Mouse (Mus musculus): Measurements from ENCODE around the gene Plekhm3. TPM values are rescaled to one million over a fixed set of nuclear protein-coding genes. Genes with fewer than 3 reads are reported as not detected.

Plekhm3 gene
- polyA plus RNA-seq, 1 experiment from 2014 or later = 5.0 TPM

- Histone ChIP-seq H3K9ac (ENCODE audit: low read length) (no peak overlapping the region), H3K27me3 (ENCODE audit: control insufficient read depth, insufficient read depth, low read length) (no peaks in the 10 kb centered on the region), H3K4me1 (ENCODE audit: control insufficient read depth, insufficient read depth, low read length) (no peaks in the 10 kb centered on the region), H3K27ac (ENCODE audit: low read length) (no peak overlapping the region), H3K4me2 (ENCODE audit: low read depth, low read length) (no peak overlapping the region), H3K9me3 (replicated peaks; ENCODE audit: control insufficient read depth, low read length) (no peaks in the 10 kb centered on the region; the same call in 1 of the 2 replicates), H3K36me3 (ENCODE audit: control insufficient read depth, insufficient read depth, low read length) (no peaks in the 10 kb centered on the region), H3K4me3 (replicated peaks; ENCODE audit: low read length) (no peak overlapping the region)
- 80% methylated on average over 7 of the region's 7 CpGs for WGBS
- no peak for ATAC-seq (ENCODE audit: insufficient read depth, low FRiP score)
Measured at GRCm38 (mm10) chr1:64938907-64939306, 17.7 kb downstream of the Plekhm3 start.

GRCm38 (mm10) chr1:64937692-64938091, 18.9 kb downstream of the Plekhm3 start:
- no peak for ATAC-seq (ENCODE audit: insufficient read depth, low FRiP score)

GRCm38 (mm10) chr1:64932921-64933320, 23.7 kb downstream of the Plekhm3 start:
- WGBS = 90% methylated on average over 1 of the region's 1 CpGs
- no peaks in the 10 kb centered on the region for H3K27me3 ChIP-seq (ENCODE audit: control insufficient read depth, insufficient read depth, low read length)
- no peaks in the 10 kb centered on the region for H3K9me3 ChIP-seq (replicated peaks; ENCODE audit: control insufficient read depth, low read length)
- H3K4me2 ChIP-seq (ENCODE audit: low read depth, low read length) = no peak overlapping the region
- no peak overlapping the region for H3K27ac ChIP-seq (ENCODE audit: low read length)
- H3K36me3 ChIP-seq (ENCODE audit: control insufficient read depth, insufficient read depth, low read length) = no peaks in the 10 kb centered on the region
- no peaks in the 10 kb centered on the region for H3K4me1 ChIP-seq (ENCODE audit: control insufficient read depth, insufficient read depth, low read length)
- no peak for ATAC-seq (ENCODE audit: insufficient read depth, low FRiP score)
- H3K4me3 ChIP-seq (replicated peaks; ENCODE audit: low read length) = no peak overlapping the region
- H3K9ac ChIP-seq (ENCODE audit: low read length) = no peak overlapping the region

More at GRCm38 (mm10) chr1:64937692-64938091, 18.9 kb downstream of the Plekhm3 start:
- H3K27me3 ChIP-seq (ENCODE audit: control insufficient read depth, insufficient read depth, low read length) = no peaks in the 10 kb centered on the region
- H3K4me1 ChIP-seq (ENCODE audit: control insufficient read depth, insufficient read depth, low read length) = no peaks in the 10 kb centered on the region
- H3K9ac ChIP-seq (ENCODE audit: low read length) = no peak overlapping the region
- no peaks in the 10 kb centered on the region for H3K36me3 ChIP-seq (ENCODE audit: control insufficient read depth, insufficient read depth, low read length)
- H3K4me3 ChIP-seq (replicated peaks; ENCODE audit: low read length) = no peak overlapping the region
- WGBS = 90% methylated on average over 10 of the region's 10 CpGs
- H3K9me3 ChIP-seq (replicated peaks; ENCODE audit: control insufficient read depth, low read length) = no peaks in the 10 kb centered on the region
- H3K27ac ChIP-seq (ENCODE audit: low read length) = no peak overlapping the region
- no peak overlapping the region for H3K4me2 ChIP-seq (ENCODE audit: low read depth, low read length)

GRCm38 (mm10) chr1:64930124-64930523, 26.5 kb downstream of the Plekhm3 start:
- Histone ChIP-seq H3K27me3 (ENCODE audit: control insufficient read depth, insufficient read depth, low read length) (no peaks in the 10 kb centered on the region), H3K36me3 (ENCODE audit: control insufficient read depth, insufficient read depth, low read length) (no peaks in the 10 kb centered on the region), H3K4me2 (ENCODE audit: low read depth, low read length) (no peak overlapping the region), H3K4me1 (ENCODE audit: control insufficient read depth, insufficient read depth, low read length) (no peaks in the 10 kb centered on the region), H3K9ac (ENCODE audit: low read length) (no peak overlapping the region), H3K4me3 (replicated peaks; ENCODE audit: low read length) (no peak overlapping the region), H3K27ac (ENCODE audit: low read length) (no peak overlapping the region), H3K9me3 (replicated peaks; ENCODE audit: control insufficient read depth, low read length) (no peaks in the 10 kb centered on the region)
- ATAC-seq (ENCODE audit: insufficient read depth, low FRiP score) = no peak
- 53% methylated on average over 6 of the region's 6 CpGs for WGBS

- ATAC-seq (ENCODE audit: insufficient read depth, low FRiP score) = no peak
- Histone ChIP-seq H3K27me3 (ENCODE audit: control insufficient read depth, insufficient read depth, low read length) (no peaks in the 10 kb centered on the region), H3K9ac (ENCODE audit: low read length) (no peak overlapping the region), H3K36me3 (ENCODE audit: control insufficient read depth, insufficient read depth, low read length) (no peaks in the 10 kb centered on the region), H3K4me2 (ENCODE audit: low read depth, low read length) (no peak overlapping the region), H3K4me3 (replicated peaks; ENCODE audit: low read length) (no peak overlapping the region), H3K27ac (ENCODE audit: low read length) (no peak overlapping the region), H3K4me1 (ENCODE audit: control insufficient read depth, insufficient read depth, low read length) (no peaks in the 10 kb centered on the region), H3K9me3 (replicated peaks; ENCODE audit: control insufficient read depth, low read length) (no peaks in the 10 kb centered on the region)
- 77% methylated on average over 4 of the region's 4 CpGs for WGBS
Measured at GRCm38 (mm10) chr1:64929673-64930072, 27.0 kb downstream of the Plekhm3 start.

- Histone ChIP-seq H3K36me3 (ENCODE audit: control insufficient read depth, insufficient read depth, low read length) (no peaks in the 10 kb centered on the region), H3K4me1 (ENCODE audit: control insufficient read depth, insufficient read depth, low read length) (no peaks in the 10 kb centered on the region), H3K4me2 (ENCODE audit: low read depth, low read length) (no peak overlapping the region), H3K4me3 (replicated peaks; ENCODE audit: low read length) (no peak overlapping the region), H3K27ac (ENCODE audit: low read length) (no peak overlapping the region), H3K9me3 (replicated peaks; ENCODE audit: control insufficient read depth, low read length) (no peaks in the 10 kb centered on the region), H3K9ac (ENCODE audit: low read length) (no peak overlapping the region), H3K27me3 (ENCODE audit: control insufficient read depth, insufficient read depth, low read length) (no peaks in the 10 kb centered on the region)
- no peak for ATAC-seq (ENCODE audit: insufficient read depth, low FRiP score)
- WGBS = 90% methylated on average over 3 of the region's 3 CpGs
Measured at GRCm38 (mm10) chr1:64928542-64928941, 28.1 kb downstream of the Plekhm3 start.

GRCm38 (mm10) chr1:64927437-64928274, 29.0 kb downstream of the Plekhm3 start:
- no peaks in the 10 kb centered on the region for H3K27me3 ChIP-seq (ENCODE audit: control insufficient read depth, insufficient read depth, low read length)
- no peak overlapping the region; the same call in 1 of the 2 replicates for H3K27ac ChIP-seq (ENCODE audit: low read length)
- H3K4me3 ChIP-seq (replicated peaks; ENCODE audit: low read length) = no peak overlapping the region
- H3K4me2 ChIP-seq (ENCODE audit: low read depth, low read length) = no peak overlapping the region
- H3K9ac ChIP-seq (ENCODE audit: low read length) = no peak overlapping the region
- H3K9me3 ChIP-seq (replicated peaks; ENCODE audit: control insufficient read depth, low read length) = no peaks in the 10 kb centered on the region
- 83% methylated on average over 15 of the region's 15 CpGs for WGBS
- no peak for ATAC-seq (ENCODE audit: insufficient read depth, low FRiP score)
- no peaks in the 10 kb centered on the region for H3K4me1 ChIP-seq (ENCODE audit: control insufficient read depth, insufficient read depth, low read length)
- no peaks in the 10 kb centered on the region for H3K36me3 ChIP-seq (ENCODE audit: control insufficient read depth, insufficient read depth, low read length)

- no peaks in the 10 kb centered on the region for H3K4me1 ChIP-seq (ENCODE audit: control insufficient read depth, insufficient read depth, low read length)
- H3K36me3 ChIP-seq (ENCODE audit: control insufficient read depth, insufficient read depth, low read length) = no peaks in the 10 kb centered on the region
- H3K4me3 ChIP-seq (replicated peaks; ENCODE audit: low read length) = no peak overlapping the region
- no peak overlapping the region for H3K9ac ChIP-seq (ENCODE audit: low read length)
- H3K4me2 ChIP-seq (ENCODE audit: low read depth, low read length) = no peak overlapping the region
- 87% methylated on average over 3 of the region's 3 CpGs for WGBS
- H3K9me3 ChIP-seq (replicated peaks; ENCODE audit: control insufficient read depth, low read length) = no peaks in the 10 kb centered on the region
- H3K27ac ChIP-seq (ENCODE audit: low read length) = no peak overlapping the region
- no peak for ATAC-seq (ENCODE audit: insufficient read depth, low FRiP score)
- H3K27me3 ChIP-seq (ENCODE audit: control insufficient read depth, insufficient read depth, low read length) = no peaks in the 10 kb centered on the region
Measured at GRCm38 (mm10) chr1:64925594-64925993, 31.0 kb downstream of the Plekhm3 start.

GRCm38 (mm10) chr1:64924283-64924682, 32.3 kb downstream of the Plekhm3 start:
- H3K27me3 ChIP-seq (ENCODE audit: control insufficient read depth, insufficient read depth, low read length) = no peaks in the 10 kb centered on the region
- no peak for ATAC-seq (ENCODE audit: insufficient read depth, low FRiP score)
- H3K9ac ChIP-seq (ENCODE audit: low read length) = no peak overlapping the region
- H3K27ac ChIP-seq (ENCODE audit: low read length) = no peak overlapping the region
- no peaks in the 10 kb centered on the region for H3K36me3 ChIP-seq (ENCODE audit: control insufficient read depth, insufficient read depth, low read length)
- H3K4me1 ChIP-seq (ENCODE audit: control insufficient read depth, insufficient read depth, low read length) = no peaks in the 10 kb centered on the region
- H3K4me2 ChIP-seq (ENCODE audit: low read depth, low read length) = no peak overlapping the region
- whole genome bisulfite sequencing = 81% methylated on average over 12 of the region's 12 CpGs
- no peak overlapping the region for H3K4me3 ChIP-seq (replicated peaks; ENCODE audit: low read length)
- no peaks in the 10 kb centered on the region for H3K9me3 ChIP-seq (replicated peaks; ENCODE audit: control insufficient read depth, low read length)
